Mouse (Mus musculus) stomach, embryonic 16.5 days (tissue): ENCODE measurements around the gene Uba7. TPM values are rescaled to one million over a fixed set of nuclear protein-coding genes. Genes with fewer than 3 reads are reported as not detected.

Experiments
- ATAC-seq: fragments of 200-750 bp; cut with Nextera tagmentation; 2 replicates; pipeline ENCODE4 v1.8.0; 2017; ENCODE audit warnings: moderate number of reproducible peaks, moderate TSS enrichment; ENCODE audit not compliant: insufficient read depth, low FRiP score
- H3K27ac ChIP-seq: fragments of 300-500 bp; sonication (generic); 2 replicates; pipeline ENCODE4 v1.5.1; 2014; ENCODE audit warnings: low read length
- H3K27me3 ChIP-seq: fragments of 300-500 bp; sonication (generic); 2 replicates; pipeline ENCODE4 v1.6.1; 2014; ENCODE audit warnings: low read length, control low read depth, mixed read lengths; ENCODE audit not compliant: control insufficient read depth, insufficient read depth
- H3K36me3 ChIP-seq: fragments of 300-500 bp; sonication (generic); 2 replicates; pipeline ENCODE4 v1.6.1; 2014; ENCODE audit warnings: low read length; ENCODE audit not compliant: control insufficient read depth, insufficient read depth
- H3K4me1 ChIP-seq: fragments of 300-500 bp; sonication (generic); 2 replicates; pipeline ENCODE4 v1.6.1; 2014; ENCODE audit warnings: low read length, control low read depth, mixed read lengths; ENCODE audit not compliant: control insufficient read depth, insufficient read depth
- H3K4me2 ChIP-seq: fragments of 300-500 bp; sonication (generic); 2 replicates; pipeline ENCODE4 v1.6.1; 2014; ENCODE audit warnings: low read depth, low read length, mixed read lengths
- H3K4me3 ChIP-seq: fragments of 300-500 bp; sonication (generic); replicated peaks from 2 replicates; pipeline ENCODE4 v1.5.1; 2014; ENCODE audit warnings: mild to moderate bottlenecking, low read length
- H3K9ac ChIP-seq: fragments of 300-500 bp; sonication (generic); 2 replicates; pipeline ENCODE4 v1.6.1; 2014; ENCODE audit warnings: low read length
- H3K9me3 ChIP-seq: fragments of 300-500 bp; sonication (generic); replicated peaks from 2 replicates; pipeline ENCODE4 v1.6.1; 2016; ENCODE audit warnings: low read length, control low read depth; ENCODE audit not compliant: control insufficient read depth
- WGBS: fragments of 180-500 bp; shearing (Covaris S2); extraction: QIAGEN DNeasy Blood & Tissue Kit; methylation state at CpG from one replicate; pipeline ENCODE4 v1.1.7; 2014; 5-methylcytosine and 5-hydroxymethylcytosine counted together
- polyA plus RNA-seq: library from polyadenylated mRNA; unstranded; fragments of >200 nt; fragmentation: Nextera tagmentation; extraction: Ambion mirVana; gene quantifications from 2 replicates; pipeline ENCODE4 v1.2.1, GENCODE M21; 2015

Uba7 gene
- polyA plus RNA-seq, 1 experiment from 2014 or later, result 40.0 TPM

- no peaks in the 10 kb centered on the region for H3K4me1 ChIP-seq
- no peaks in the 10 kb centered on the region for H3K27me3 ChIP-seq
- no peaks in the 10 kb centered on the region for H3K36me3 ChIP-seq
- H3K9me3 ChIP-seq, result no peaks in the 10 kb centered on the region
- H3K9ac ChIP-seq, result no peak overlapping the region
- no peak overlapping the region for H3K4me3 ChIP-seq
- 66% methylated on average over 6 of the region's 6 CpGs for WGBS
- no peak for ATAC-seq
- no peak overlapping the region for H3K27ac ChIP-seq
- H3K4me2 ChIP-seq, result no peak overlapping the region
These were observed 15.4 kb upstream of the Uba7 start for GRCm38 (mm10) chr9:107959896-107960295.

DNA sequence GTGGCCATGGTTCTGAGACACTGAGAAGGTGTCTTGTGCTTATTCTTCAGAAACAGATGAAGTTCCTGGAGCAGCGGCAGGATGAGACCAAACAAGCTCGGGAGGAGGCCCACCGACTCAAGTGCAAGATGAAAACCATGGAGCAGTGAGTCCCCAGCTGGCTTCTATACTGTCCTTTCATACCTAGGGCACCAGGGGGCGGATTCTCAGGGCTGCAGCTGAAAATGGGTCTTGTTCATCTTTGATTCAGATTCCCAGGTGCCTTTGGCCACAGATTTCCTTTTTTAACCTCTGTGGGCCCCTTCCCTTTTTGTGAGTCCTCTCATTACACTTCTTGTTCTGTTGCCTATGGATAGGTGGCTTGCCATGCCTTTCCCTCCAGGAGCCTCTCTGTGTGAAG is 14.4 kb upstream of the Uba7 start:
- H3K27ac ChIP-seq, result no peak overlapping the region
- H3K4me1 ChIP-seq, result no peaks in the 10 kb centered on the region
- no peaks in the 10 kb centered on the region for H3K27me3 ChIP-seq
- no peak overlapping the region for H3K4me2 ChIP-seq
- WGBS, result 74% methylated on average over 4 of the region's 4 CpGs
- H3K9ac ChIP-seq, result no peak overlapping the region
- H3K36me3 ChIP-seq, result no peaks in the 10 kb centered on the region
- H3K4me3 ChIP-seq, result no peak overlapping the region
- no peak for ATAC-seq
- no peaks in the 10 kb centered on the region for H3K9me3 ChIP-seq

DNA sequence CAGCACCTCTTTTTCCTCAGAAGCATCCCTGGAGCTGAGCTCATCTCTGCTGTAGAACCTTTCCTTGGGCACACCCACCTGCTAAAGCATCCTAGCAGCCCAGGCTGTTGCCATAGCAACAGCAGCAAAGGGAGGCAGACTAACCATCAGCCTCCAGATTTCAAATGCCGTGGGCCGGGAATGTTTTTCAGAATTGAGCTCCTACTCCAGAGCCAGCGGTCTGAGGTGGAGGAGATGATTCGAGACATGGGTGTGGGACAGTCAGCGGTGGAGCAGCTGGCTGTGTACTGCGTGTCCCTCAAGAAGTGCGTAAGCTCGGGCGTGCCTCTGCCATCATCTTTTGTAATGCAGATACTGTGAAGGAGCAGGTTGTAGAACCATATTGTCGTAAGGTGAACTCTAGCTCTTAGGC is 13.9 kb upstream of the Uba7 start:
- H3K27me3 ChIP-seq, result no peaks in the 10 kb centered on the region
- no peaks in the 10 kb centered on the region for H3K4me1 ChIP-seq
- no peaks in the 10 kb centered on the region for H3K36me3 ChIP-seq
- H3K9ac ChIP-seq, result no peak overlapping the region
- 84% methylated on average over 10 of the region's 10 CpGs for WGBS
- H3K4me3 ChIP-seq, result no peak overlapping the region
- H3K27ac ChIP-seq, result no peak overlapping the region
- no peak for ATAC-seq
- H3K9me3 ChIP-seq, result no peaks in the 10 kb centered on the region
- H3K4me2 ChIP-seq, result no peak overlapping the region

DNA sequence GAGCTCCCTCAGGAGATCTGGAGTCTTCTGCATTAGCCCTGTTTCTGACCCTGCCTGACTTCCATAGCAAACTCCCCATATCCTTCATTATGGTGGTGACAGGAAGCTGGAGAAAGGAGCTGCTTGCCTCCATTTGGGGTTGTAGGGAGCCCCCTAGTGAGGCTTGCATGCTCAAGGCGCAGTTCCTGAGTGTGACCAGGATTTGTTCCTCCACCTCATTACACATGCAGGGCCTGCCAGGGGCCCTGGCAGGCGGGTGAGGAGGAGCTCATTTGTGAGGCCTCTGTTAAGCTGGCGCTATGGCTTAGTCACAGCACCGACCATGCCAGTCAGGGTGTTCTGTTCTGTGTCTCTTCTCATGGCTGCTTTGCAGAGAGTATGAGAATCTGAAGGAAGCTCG is 13.4 kb upstream of the Uba7 start:
- Histone ChIP-seq H3K36me3 (no peaks in the 10 kb centered on the region), H3K27me3 (no peaks in the 10 kb centered on the region), H3K4me3 (no peak overlapping the region), H3K4me1 (no peaks in the 10 kb centered on the region), H3K4me2 (no peak overlapping the region), H3K27ac (no peak overlapping the region), H3K9me3 (no peaks in the 10 kb centered on the region), H3K9ac (no peak overlapping the region)
- peak; percentile 48; the same call in 1 of the 2 replicates for ATAC-seq
- WGBS, result 50% methylated on average over 5 of the region's 5 CpGs

DNA sequence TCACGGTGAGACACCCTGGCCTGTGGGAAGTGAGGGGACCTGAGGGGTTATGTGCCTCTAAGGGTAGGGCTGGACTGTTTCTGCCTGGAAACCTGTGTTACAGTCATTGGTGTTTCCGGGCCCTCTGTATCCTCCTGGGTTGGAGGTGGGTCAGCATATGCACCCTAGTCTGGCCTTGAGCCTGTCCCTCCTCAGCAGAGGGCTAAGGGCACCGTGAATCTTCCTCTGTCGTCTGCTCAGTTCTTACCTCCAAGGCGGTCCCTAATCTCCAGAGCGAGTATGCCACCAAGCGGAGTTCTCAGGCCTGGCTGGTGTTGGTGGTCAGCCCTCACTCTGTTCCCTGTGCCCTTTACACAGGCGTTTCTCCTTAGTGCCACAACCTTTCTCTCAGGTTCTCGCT is 12.4 kb upstream of the Uba7 start:
- Histone ChIP-seq H3K9me3 (no peaks in the 10 kb centered on the region), H3K36me3 (no peaks in the 10 kb centered on the region), H3K27me3 (no peaks in the 10 kb centered on the region), H3K9ac (no peak overlapping the region), H3K4me2 (no peak overlapping the region), H3K27ac (no peak overlapping the region), H3K4me1 (no peaks in the 10 kb centered on the region), H3K4me3 (no peak overlapping the region)
- WGBS, result 94% methylated on average over 9 of the region's 9 CpGs
- ATAC-seq, result no peak

DNA sequence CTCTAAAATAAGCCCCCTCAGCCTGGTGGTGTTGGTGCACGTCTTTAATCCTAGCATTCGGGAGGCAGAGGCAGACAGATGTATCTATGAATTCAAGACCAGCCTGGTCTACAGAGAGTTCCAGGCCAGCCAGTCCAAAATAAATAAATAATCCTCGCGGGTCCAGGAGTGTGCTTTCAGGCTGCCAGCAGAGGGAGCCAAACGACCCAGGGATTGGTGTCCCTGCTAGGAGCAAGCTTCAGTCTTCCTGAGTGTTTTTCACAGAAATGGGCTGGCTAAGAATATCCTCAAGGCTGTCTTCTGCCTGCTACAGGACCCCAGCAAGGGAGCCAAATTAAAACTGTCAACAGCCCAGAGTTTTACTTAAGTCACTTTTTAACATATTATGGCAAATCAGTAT is 11.6 kb upstream of the Uba7 start:
- Histone ChIP-seq H3K9ac (0 out of 2 replicates have a peak overlapping the region, but pooled peaks have one; percentile 7), H3K4me2 (no peak overlapping the region), H3K27ac (no peak overlapping the region; the same call in 1 of the 2 replicates), H3K9me3 (no peaks in the 10 kb centered on the region), H3K4me1 (no peaks in the 10 kb centered on the region), H3K27me3 (no peaks in the 10 kb centered on the region), H3K4me3 (no peak overlapping the region), H3K36me3 (no peaks in the 10 kb centered on the region)
- peak; percentile 71 for ATAC-seq
- 16% methylated on average over 5 of the region's 5 CpGs for WGBS

DNA sequence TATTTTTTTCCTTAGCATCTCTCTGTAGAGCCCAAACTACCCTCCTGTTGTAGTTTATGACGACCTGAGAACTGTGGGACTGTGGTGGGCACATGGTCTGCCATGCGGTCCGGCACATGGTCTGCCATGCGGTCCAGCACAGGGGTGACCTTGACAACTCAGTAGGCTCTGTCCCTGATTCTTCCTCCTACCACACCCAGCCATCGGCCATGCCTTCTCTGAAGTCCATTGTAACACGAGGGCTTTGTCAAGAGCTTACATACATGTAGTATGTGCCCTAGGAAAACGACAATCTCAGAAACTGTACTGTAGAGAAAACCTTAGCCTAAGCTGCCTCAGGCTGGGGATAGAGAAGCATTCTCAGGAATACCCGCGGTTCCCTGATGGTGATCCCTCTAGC is 10.6 kb upstream of the Uba7 start:
- no peaks in the 10 kb centered on the region for H3K27me3 ChIP-seq
- ATAC-seq, result no peak
- no peaks in the 10 kb centered on the region for H3K9me3 ChIP-seq
- 92% methylated on average over 9 of the region's 9 CpGs for WGBS
- H3K4me2 ChIP-seq, result no peak overlapping the region
- no peak overlapping the region for H3K9ac ChIP-seq
- H3K36me3 ChIP-seq, result no peaks in the 10 kb centered on the region
- no peak overlapping the region for H3K4me3 ChIP-seq
- H3K4me1 ChIP-seq, result no peaks in the 10 kb centered on the region
- H3K27ac ChIP-seq, result no peak overlapping the region

DNA sequence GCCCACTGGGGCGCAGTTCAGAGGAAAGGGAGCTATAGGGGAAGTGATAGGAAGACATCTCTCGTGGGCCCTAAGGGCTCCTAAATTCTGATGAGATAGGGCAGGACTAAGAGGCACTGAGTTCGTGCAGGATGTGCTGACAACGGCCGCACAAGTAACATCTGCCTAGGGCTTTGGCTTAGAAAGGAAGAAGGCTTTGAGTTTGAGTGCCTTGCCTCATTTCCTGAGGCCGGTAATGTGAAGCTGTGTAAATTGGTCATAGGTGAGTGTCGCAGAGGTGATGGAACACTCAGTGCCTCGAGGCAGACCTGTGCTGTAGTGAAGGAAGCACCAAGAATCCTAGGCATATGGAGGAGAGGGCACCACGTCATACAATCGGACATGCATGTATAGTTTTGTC is 8.6 kb upstream of the Uba7 start:
- 80% methylated on average over 10 of the region's 10 CpGs for WGBS
- no peaks in the 10 kb centered on the region for H3K27me3 ChIP-seq
- H3K9me3 ChIP-seq, result no peaks in the 10 kb centered on the region
- H3K36me3 ChIP-seq, result no peaks in the 10 kb centered on the region
- H3K27ac ChIP-seq, result no peak overlapping the region
- H3K4me2 ChIP-seq, result no peak overlapping the region
- no peak overlapping the region for H3K9ac ChIP-seq
- no peak overlapping the region for H3K4me3 ChIP-seq
- no peak for ATAC-seq
- no peaks in the 10 kb centered on the region for H3K4me1 ChIP-seq

- no peak overlapping the region for H3K4me3 ChIP-seq
- H3K4me1 ChIP-seq, result no peaks in the 10 kb centered on the region
- H3K27ac ChIP-seq, result no peak overlapping the region
- H3K27me3 ChIP-seq, result no peaks in the 10 kb centered on the region
- no peak for ATAC-seq
- no peaks in the 10 kb centered on the region for H3K9me3 ChIP-seq
- 85% methylated on average over 6 of the region's 6 CpGs for WGBS
- no peaks in the 10 kb centered on the region for H3K36me3 ChIP-seq
- H3K9ac ChIP-seq, result no peak overlapping the region
- H3K4me2 ChIP-seq, result no peak overlapping the region
These were observed 7.9 kb upstream of the Uba7 start for GRCm38 (mm10) chr9:107967437-107967836.

DNA sequence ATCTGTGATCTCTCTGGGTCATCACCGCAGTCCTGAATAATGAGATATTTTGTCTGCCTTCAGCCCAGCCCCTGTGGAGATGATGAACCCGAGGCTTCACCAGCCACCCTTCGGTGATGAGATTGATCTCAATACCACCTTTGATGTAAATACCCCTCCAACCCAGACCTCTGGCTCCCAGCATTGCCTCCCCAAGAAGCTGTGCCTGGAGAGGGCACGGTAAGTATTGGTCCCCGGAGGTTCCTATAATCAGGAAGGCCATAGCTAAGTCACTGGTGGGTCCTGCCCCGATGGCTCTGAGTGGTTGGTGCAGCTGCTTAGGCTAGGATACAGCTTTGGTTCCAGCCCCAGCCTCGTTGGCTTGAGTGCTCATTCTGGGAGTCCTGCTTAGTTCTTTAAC is 6.8 kb upstream of the Uba7 start:
- ATAC-seq, result no peak
- Histone ChIP-seq H3K9me3 (no peaks in the 10 kb centered on the region), H3K9ac (no peak overlapping the region), H3K27ac (no peak overlapping the region), H3K4me2 (no peak overlapping the region), H3K4me3 (no peak overlapping the region), H3K4me1 (no peaks in the 10 kb centered on the region), H3K36me3 (no peaks in the 10 kb centered on the region), H3K27me3 (no peaks in the 10 kb centered on the region)
- 89% methylated on average over 7 of the region's 7 CpGs for WGBS
